In the genomic region with DNA sequence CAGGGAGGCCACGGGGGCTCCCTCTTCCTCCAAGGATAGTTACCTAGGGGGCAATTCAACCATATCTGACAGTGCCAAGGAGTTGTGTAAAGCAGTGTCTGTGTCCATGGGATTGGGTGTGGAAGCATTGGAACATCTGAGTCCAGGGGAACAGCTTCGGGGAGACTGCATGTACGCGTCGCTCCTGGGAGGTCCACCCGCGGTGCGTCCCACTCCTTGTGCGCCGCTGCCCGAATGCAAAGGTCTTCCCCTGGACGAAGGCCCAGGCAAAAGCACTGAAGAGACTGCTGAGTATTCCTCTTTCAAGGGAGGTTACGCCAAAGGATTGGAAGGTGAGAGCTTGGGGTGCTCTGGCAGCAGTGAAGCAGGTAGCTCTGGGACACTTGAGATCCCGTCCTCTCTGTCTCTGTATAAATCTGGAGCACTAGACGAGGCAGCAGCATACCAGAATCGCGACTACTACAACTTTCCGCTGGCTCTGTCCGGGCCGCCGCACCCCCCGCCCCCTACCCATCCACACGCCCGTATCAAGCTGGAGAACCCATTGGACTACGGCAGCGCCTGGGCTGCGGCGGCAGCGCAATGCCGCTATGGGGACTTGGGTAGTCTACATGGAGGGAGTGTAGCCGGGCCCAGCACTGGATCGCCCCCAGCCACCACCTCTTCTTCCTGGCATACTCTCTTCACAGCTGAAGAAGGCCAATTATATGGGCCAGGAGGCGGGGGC, we compare ENCODE assay signal across 8 mouse cellular contexts. TPM values are rescaled to one million over a fixed set of nuclear protein-coding genes. Genes with fewer than 3 reads are reported as not detected.
DNase-seq lines count a peak whose midpoint lies in the region; ATAC-seq and TF ChIP-seq lines count a peak whose summit lies in the region.

No protein-coding gene starts in this region.

- H3K36me3 ChIP-seq in heart, embryonic 11.5 days (ENCODE audit: control insufficient read depth, insufficient read depth, low read length): no peaks in the 10 kb centered on the region
- H3K36me3 ChIP-seq in ES-Bruce4 (ENCODE audit: control insufficient read depth, insufficient read depth, low read length, poor library complexity, severe bottlenecking): no peaks in the 10 kb centered on the region
- no peaks in the 10 kb centered on the region for H3K36me3 ChIP-seq in embryonic facial prominence, embryonic 14.5 days (ENCODE audit: control insufficient read depth, insufficient read depth, low read length)
- H3K36me3 ChIP-seq in hindbrain, embryonic 13.5 days: no peaks in the 10 kb centered on the region
- H3K36me3 ChIP-seq in limb, embryonic 15.5 days: no peaks in the 10 kb centered on the region

- no peak overlapping the region for H3K27ac ChIP-seq in heart, embryonic 11.5 days (ENCODE audit: low read depth, low read length)
- H3K27ac ChIP-seq in ES-Bruce4 (ENCODE audit: insufficient read depth, low read length): no peak overlapping the region
- H3K27ac ChIP-seq in embryonic facial prominence, embryonic 14.5 days (replicated peaks; ENCODE audit: low read depth, low read length): no peak overlapping the region
- no peak overlapping the region for H3K27ac ChIP-seq in hindbrain, embryonic 13.5 days
- no peak overlapping the region for H3K27ac ChIP-seq in limb, embryonic 15.5 days

- peak overlapping the region; percentile 67 for H3K4me2 ChIP-seq in heart, embryonic 11.5 days
- H3K4me2 ChIP-seq in embryonic facial prominence, embryonic 14.5 days (ENCODE audit: low read depth, low read length): peak overlapping the region; percentile 61
- H3K4me2 ChIP-seq in hindbrain, embryonic 13.5 days: peak overlapping the region; percentile 67
- H3K4me2 ChIP-seq in limb, embryonic 15.5 days: peak overlapping the region; percentile 61

- no peaks in the 10 kb centered on the region for H3K9me3 ChIP-seq in heart, embryonic 11.5 days (replicated peaks; ENCODE audit: control insufficient read depth, low read length)
- no peaks in the 10 kb centered on the region for H3K9me3 ChIP-seq in ES-Bruce4 (replicated peaks; ENCODE audit: control insufficient read depth, insufficient read depth, low read length, poor library complexity, severe bottlenecking)
- H3K9me3 ChIP-seq in embryonic facial prominence, embryonic 14.5 days (ENCODE audit: control insufficient read depth, low read length): no peaks in the 10 kb centered on the region
- H3K9me3 ChIP-seq in hindbrain, embryonic 13.5 days: no peaks in the 10 kb centered on the region
- no peaks in the 10 kb centered on the region for H3K9me3 ChIP-seq in limb, embryonic 15.5 days

- no peak overlapping the region for H3K9ac ChIP-seq in heart, embryonic 11.5 days (ENCODE audit: low read depth, low read length)
- peak overlapping the region; percentile 29; the same call in 1 of the 2 replicates for H3K9ac ChIP-seq in ES-Bruce4 (ENCODE audit: low read depth, poor library complexity, severe bottlenecking)
- no peak overlapping the region for H3K9ac ChIP-seq in embryonic facial prominence, embryonic 14.5 days (ENCODE audit: low read depth, low read length)
- H3K9ac ChIP-seq in hindbrain, embryonic 13.5 days: peak overlapping the region; percentile 60
- H3K9ac ChIP-seq in limb, embryonic 15.5 days: no peak overlapping the region

- no peak for ATAC-seq in heart, embryonic 11.5 days (replicated peaks; ENCODE audit: insufficient number of reproducible peaks, low FRiP score, low TSS enrichment)
- ATAC-seq in embryonic facial prominence, embryonic 14.5 days (ENCODE audit: low read depth): 0 out of 2 replicates have a peak, but pooled peaks have one; percentile 26
- peak; percentile 49 for ATAC-seq in hindbrain, embryonic 13.5 days (ENCODE audit: low FRiP score)
- ATAC-seq in limb, embryonic 15.5 days (ENCODE audit: insufficient number of reproducible peaks, low FRiP score, low TSS enrichment, low read depth): no peak

- no peak for TF ChIP-seq CTCF in ES-Bruce4 (IDR thresholded peaks at IDR 0.05; ENCODE audit: low read depth, low read length)

- DNase-seq in heart, postnatal 4 days: no peak
- no peak for DNase-seq in embryonic facial prominence, embryonic 14.5 days (ENCODE audit: low spot score)
- peak; percentile 47 for DNase-seq in testis, postnatal 10 days (ENCODE audit: low spot score)
- DNase-seq in left cerebral cortex, adult 11 months (ENCODE audit: low spot score): no peak

- TF ChIP-seq EP300 in ES-Bruce4 (IDR thresholded peaks at IDR 0.05; ENCODE audit: insufficient read depth, low read depth, low read length): no peak

- peak overlapping the region; percentile 39 for H3K4me3 ChIP-seq in heart, embryonic 11.5 days (ENCODE audit: low read depth, low read length)
- H3K4me3 ChIP-seq in ES-Bruce4 (ENCODE audit: low read depth, low read length): peak overlapping the region; percentile 38
- H3K4me3 ChIP-seq in embryonic facial prominence, embryonic 14.5 days (ENCODE audit: low read depth, low read length): peak overlapping the region; percentile 37
- peak overlapping the region; percentile 44 for H3K4me3 ChIP-seq in hindbrain, embryonic 13.5 days
- peak overlapping the region; percentile 39 for H3K4me3 ChIP-seq in limb, embryonic 15.5 days

- no peak for TF ChIP-seq POLR2A in ES-Bruce4 (IDR thresholded peaks at IDR 0.05; ENCODE audit: insufficient read depth, low read length)

- H3K4me1 ChIP-seq in heart, embryonic 11.5 days (ENCODE audit: control insufficient read depth, insufficient read depth, low read length): no peaks in the 10 kb centered on the region
- H3K4me1 ChIP-seq in ES-Bruce4 (ENCODE audit: control insufficient read depth, insufficient read depth, low read length): no peaks in the 10 kb centered on the region
- no peaks in the 10 kb centered on the region for H3K4me1 ChIP-seq in embryonic facial prominence, embryonic 14.5 days (ENCODE audit: control insufficient read depth, insufficient read depth, low read length)
- H3K4me1 ChIP-seq in hindbrain, embryonic 13.5 days (replicated peaks): peaks cover 10% of the 10 kb centered on the region
- peaks cover 23% of the 10 kb centered on the region; the same call in 1 of the 2 replicates for H3K4me1 ChIP-seq in limb, embryonic 15.5 days

- 22% methylated on average over 27 of the region's 33 CpGs for WGBS in heart, embryonic 11.5 days (ENCODE audit: insufficient replicate concordance)
- 31% methylated on average over 24 of the region's 33 CpGs for WGBS in embryonic facial prominence, embryonic 14.5 days
- WGBS in hindbrain, embryonic 13.5 days: 24% methylated on average over 33 of the region's 33 CpGs
- 19% methylated on average over 33 of the region's 33 CpGs for WGBS in limb, embryonic 15.5 days

- peaks cover 35% of the 10 kb centered on the region for H3K27me3 ChIP-seq in heart, embryonic 11.5 days (ENCODE audit: control insufficient read depth, insufficient read depth, low read length)
- H3K27me3 ChIP-seq in ES-Bruce4 (ENCODE audit: control insufficient read depth, insufficient read depth, low read length, poor library complexity, severe bottlenecking): peaks cover 2% of the 10 kb centered on the region; the same call in 1 of the 2 replicates
- peaks cover 68% of the 10 kb centered on the region for H3K27me3 ChIP-seq in embryonic facial prominence, embryonic 14.5 days (replicated peaks; ENCODE audit: control insufficient read depth, insufficient read depth, low read length)
- H3K27me3 ChIP-seq in hindbrain, embryonic 13.5 days: peaks cover 56% of the 10 kb centered on the region
- peaks cover 40% of the 10 kb centered on the region for H3K27me3 ChIP-seq in limb, embryonic 15.5 days

RNA-seq across cellular contexts. Expression of a gene that starts 2.0 kb away (rescaled TPM):
- 0.03 and 0.04 TPM in 2 replicates for polyA plus RNA-seq in heart, embryonic 11.5 days (2014; fragmentation: Nextera tagmentation; extraction: Ambion mirVana)
- 1 to 10 TPM in 1 of 2 experiments, under 1 TPM in 1; 0.52 to 1.1 TPM for total RNA-seq in heart, postnatal 4 days (2021)
- 0.50 and 0.57 TPM in 2 replicates for polyA plus RNA-seq in ES-Bruce4 (2011; ENCODE audit: insufficient read depth, insufficient read length, low read depth, missing spikeins)
- polyA plus RNA-seq in embryonic facial prominence, embryonic 14.5 days (2014; fragmentation: Nextera tagmentation; extraction: Ambion mirVana): 0.79 and 1.1 TPM in 2 replicates
- 0.04 and 0.05 TPM in 2 replicates for polyA plus RNA-seq in hindbrain, embryonic 13.5 days (2015; fragmentation: Nextera tagmentation; extraction: Ambion mirVana)
- 1.0 and 1.1 TPM in 2 replicates for polyA plus RNA-seq in limb, embryonic 15.5 days (2015; fragmentation: Nextera tagmentation; extraction: Ambion mirVana)

Comparison
In these comparisons a context has a peak if more than half of its experiments do, and no peak if none do; other contexts are left out.
1. ATAC-seq: peak in embryonic facial prominence, embryonic 14.5 days (single experiment) and hindbrain, embryonic 13.5 days (single experiment); none in heart, embryonic 11.5 days (single experiment) and limb, embryonic 15.5 days (single experiment).
2. H3K9ac ChIP-seq: peak in ES-Bruce4 (single experiment) and hindbrain, embryonic 13.5 days (single experiment); none in heart, embryonic 11.5 days (single experiment), embryonic facial prominence, embryonic 14.5 days (single experiment) and limb, embryonic 15.5 days (single experiment).
3. Peak in every context shown above with its lines, with median percentiles within 50 percentile points of each other: H3K4me2 ChIP-seq and H3K4me3 ChIP-seq.